Mouse (Mus musculus) B cell, adult 2 months (primary cell): ENCODE measurements around the gene Tmem265.

Experiments used
- DNase-seq, 2 experiments: peaks; one replicate each; pipeline ENCODE4 v3.0.0; 2022

Tmem265 gene

DNA sequence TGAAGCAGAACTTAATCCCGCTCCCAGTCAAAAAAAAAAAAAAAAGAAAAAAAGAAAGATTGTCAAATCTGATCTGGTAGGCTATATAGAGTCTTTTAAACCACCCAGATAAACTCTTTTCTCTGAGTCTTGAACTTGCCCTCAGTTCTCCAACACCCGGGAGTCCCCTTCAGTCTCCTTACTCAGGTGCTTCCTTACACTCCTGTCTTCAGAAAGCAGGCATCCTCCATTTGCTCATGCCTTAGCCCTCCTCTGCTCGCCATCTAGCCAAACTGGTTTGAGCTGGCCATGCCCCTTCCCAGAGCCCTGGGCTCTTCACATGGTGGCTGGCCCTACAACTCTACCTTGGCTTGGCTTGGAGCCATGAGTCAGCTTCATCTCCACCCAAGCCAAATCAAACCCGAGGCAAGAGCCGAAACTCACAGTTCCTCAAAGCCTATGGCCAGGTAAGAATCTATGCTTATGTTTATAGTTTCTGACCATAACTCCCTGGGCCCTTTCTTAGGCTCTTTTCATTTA lies at the start of gene Tmem265:
Gene Tmem265 (plus strand): TSS at position 51 of the 519 bp plus-strand sequence.
- DNase-seq: no peak

DNA sequence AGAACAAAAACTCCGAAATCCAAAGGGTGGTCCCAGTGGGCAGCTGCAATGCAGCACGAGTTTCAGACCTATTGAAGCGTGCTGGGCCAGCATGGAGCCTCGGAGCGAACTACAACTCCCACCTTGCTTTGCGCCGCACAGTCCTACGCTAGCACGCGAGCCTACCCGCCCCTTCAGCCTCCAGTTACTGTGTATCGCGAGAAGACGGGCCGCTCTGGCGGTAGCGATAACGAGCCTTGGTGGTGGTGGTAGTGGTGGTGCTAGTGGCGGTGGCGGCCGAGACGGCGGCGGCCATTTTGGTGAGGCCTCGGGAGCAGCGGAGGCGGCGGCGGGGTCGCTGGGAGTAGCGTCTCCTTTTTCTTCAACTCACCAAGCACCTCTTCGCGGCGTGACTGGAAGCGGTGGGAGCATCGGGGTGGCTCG lies 49.4 kb upstream of the Tmem265 start, which contains the start of gene Srcap:
Gene Srcap (plus strand): TSS at position 176 of the 423 bp plus-strand sequence.
- peak; percentile 95 to 96 for DNase-seq

DNA sequence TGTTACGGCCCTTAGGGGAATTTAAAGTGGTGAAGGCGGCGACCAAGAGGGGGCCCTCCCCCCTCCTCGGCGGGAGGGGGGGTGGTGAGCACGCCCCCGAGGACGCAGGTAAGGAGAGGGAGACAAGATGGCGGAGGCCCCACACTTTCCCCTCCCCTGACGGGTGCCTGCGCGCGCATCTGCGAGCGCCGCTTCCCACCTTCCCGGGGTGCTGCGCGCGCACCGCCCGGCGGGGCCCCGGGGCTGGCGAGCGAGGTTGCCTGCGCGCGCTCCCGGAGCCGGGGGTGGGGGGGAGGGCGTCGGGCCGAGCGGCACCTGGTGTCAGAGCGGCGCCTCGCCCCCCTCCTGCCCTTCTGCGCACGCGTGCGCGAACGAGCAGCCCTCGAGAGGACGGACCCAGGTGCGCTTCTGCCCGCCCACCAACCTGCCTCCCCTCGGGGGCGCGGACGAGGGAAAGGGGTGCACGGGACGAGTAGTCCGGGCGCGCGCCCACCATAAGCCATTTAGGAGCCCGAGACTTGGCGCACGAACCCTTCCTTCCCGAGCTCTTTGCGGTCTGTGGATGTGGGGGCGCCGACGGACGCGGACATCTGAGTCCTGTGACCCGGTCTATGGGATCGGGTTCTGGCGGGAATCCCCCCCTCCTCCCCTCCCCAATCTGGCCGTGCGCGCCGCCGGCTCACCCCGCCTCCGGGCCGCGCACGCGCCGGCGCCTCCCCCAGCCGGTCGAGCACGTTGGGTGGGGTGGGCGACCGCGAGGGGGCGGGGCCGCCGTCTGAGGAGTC lies 48.8 kb upstream of the Tmem265 start:
- DNase-seq: peak in 1 of 2 experiments; percentile 93

DNA sequence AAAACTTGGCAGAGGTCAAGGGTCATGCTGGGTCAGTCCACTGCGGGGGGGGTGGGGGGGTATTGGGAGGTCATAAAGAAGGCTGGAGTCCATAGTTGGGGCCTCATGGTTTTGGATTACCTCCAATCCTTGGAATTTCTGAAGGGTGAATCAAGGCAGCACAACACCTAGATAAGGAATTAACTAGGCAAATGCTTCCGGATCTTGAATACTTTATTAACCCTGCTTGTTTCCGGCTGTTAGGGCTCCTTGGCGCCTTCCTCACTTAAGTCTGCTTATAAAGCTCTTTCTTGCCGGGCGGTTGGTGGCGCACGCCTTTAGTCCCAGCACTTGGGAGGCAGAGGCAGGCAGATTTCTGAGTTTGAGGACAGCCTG lies 48.2 kb upstream of the Tmem265 start:
- DNase-seq: peak; percentile 47 to 49

DNA sequence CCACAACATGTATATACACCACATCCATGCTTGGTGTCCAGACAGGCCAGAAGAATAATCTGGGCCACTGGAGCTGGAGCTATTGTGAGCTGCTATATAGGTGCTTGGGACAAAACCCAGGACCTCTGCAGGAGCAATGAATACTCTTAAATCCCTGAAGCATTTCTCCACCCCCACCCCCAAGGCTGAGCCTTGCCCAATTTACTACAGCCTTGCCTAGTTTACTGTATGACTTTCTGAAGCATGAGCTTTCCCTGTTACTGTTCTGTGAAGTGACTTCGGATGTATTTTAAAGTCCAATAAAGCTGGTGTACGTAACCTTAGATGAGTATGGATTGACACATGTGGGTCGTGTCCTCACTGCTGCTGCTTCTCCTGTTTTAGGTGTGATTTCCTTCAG lies 47.4 kb upstream of the Tmem265 start:
- no peak for DNase-seq

DNA sequence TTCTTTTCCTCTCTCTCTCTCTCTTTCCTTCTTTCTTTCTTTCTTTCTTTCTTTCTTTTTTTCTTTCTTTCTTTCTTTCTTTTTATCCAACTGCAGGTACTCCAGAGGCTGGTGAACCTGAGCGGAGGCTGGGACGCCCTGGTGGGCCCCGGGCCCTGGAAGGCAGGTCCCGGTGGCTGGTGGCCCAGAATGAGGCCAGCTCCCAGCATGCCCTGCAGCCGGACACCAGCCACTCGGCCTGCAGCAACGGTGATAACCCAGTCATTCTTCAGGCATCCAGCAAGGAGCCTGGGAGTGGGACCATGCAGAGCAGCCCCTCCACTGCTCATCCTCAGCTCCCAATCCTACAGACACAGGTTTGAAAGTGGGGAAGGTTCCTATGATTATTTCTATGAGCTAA lies 45.3 kb upstream of the Tmem265 start:
- DNase-seq: no peak

DNA sequence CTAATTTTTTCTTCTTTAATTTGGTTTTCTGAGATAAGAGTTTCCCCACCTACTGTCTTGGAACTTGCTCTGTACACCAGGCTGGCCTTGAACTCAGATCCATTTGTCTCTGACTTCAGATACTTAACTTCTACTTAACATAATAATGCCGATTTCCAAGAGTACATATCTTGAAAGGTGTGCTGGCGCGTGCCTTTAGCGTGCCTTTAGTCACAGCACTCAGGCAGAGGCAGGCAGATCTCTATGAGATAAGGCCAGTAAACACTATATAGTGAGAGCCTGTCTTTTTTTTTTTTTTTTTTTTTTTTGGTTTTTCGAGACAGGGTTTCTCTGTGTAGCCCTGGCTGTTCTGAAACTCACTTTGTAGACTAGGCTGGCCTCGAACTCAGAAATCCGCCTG lies 44.8 kb upstream of the Tmem265 start:
- DNase-seq: no peak

DNA sequence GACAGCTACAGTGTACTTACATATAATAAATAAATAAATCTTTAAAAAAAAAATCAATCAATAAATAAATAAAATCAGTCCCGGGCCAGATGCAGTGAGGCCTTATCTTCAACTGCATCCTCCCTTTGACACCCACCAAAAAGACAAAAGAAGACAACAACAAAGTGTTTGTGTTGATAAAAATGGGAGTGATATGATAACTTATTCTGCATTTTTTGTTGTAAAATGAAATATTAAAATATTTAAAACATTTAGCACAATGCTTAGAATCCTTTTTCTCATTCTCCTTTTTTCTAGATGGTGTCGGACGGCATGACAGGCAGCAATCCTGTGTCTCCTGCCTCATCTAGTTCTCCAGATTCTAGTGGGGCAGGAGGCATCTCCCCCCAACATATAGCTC lies 41.9 kb upstream of the Tmem265 start, which contains the start of gene Gm42715:
Gene Gm42715 (plus strand): TSS at position 301 of the 400 bp plus-strand sequence.
- no peak for DNase-seq

DNA sequence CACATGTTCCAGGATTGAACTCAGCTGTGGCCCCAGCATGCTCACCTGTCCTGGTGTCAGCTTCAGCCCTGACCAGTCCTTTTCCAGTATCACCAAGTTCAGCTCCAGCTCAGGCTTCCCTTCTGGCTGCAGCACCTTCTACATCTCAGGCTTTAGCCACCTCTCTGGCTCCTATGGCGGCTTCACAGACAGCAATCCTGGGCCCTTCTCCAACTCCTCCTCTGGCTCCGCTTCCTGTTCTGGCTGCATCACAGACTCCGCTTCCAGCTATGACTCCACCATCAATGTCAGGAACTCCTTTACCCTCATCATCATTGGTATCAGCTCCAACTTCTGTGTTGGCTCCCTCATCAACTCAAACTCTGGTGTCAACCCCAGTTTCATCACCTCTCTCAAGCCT lies 19.5 kb upstream of the Tmem265 start:
- no peak for DNase-seq

DNA sequence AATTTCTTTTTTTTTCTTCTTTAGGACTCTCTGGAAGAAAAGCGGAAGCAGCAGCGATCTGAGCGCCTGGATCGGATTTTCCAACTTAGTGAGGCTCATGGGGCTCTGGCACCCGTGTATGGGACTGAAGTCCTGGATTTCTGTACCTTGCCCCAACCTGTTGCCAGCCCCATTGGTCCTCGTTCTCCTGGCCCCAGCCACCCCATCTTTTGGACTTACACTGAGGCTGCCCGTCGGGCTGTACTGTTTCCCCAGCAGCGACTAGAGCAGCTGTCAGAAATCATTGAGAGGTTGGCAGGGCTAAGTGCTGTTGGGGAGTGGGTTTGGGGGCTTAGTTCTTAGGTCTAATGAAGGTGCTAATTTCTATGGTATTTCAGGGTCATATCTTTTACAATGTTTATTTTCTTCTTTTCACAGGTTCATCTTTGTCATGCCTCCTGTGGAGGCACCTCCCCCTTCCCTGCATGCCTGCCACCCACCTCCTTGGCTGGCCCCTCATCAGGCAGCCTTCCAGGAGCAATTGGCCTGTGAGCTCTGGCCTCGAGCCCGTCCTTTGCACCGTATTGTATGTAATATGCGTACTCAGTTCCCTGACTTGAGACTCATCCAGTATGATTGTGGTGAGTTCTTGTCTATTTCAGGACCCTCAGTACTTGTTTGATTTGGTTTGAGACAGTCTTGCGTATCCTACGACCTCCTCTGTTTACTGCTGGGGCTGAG lies 11.9 kb upstream of the Tmem265 start:
- no peak for DNase-seq

DNA sequence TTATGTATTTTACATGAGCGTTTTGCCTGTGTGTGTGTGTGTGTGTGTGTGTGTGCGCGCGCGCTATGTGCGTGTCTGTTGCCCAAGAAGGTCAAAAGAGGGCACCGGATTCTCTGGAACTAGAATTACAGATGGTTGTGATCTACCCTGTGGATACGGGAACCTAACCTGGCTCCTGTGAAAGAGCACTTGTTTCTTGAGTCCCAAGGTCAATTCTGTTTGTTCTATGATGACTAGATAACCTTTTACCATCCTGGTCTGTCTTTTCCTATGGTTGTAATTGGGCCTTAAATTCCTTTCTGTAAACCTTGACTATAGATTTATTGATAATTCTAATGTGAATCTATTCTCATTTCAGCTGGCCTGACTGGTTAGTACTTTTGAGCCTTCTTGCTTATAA lies 9.6 kb upstream of the Tmem265 start:
- DNase-seq: no peak

DNA sequence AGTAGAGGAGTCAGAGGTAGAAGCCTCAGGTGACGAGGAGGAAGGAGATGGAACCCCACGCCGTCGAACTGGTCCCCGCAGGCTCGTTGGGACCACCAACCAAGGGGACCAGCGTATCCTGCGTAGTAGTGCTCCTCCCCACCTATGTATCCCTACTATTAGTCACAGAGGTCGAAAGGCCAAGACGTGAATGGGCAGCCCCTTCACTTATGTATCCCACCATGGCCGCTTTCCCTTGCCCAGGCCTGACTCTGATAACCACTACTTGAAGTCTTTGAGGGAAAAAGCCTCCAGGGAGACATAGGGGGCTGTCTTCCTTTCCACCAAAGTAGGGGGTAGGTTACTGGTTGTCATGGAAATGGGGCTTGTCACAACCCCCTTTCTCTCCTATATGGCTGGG lies 610 bp upstream of the Tmem265 start:
- no peak for DNase-seq

DNA sequence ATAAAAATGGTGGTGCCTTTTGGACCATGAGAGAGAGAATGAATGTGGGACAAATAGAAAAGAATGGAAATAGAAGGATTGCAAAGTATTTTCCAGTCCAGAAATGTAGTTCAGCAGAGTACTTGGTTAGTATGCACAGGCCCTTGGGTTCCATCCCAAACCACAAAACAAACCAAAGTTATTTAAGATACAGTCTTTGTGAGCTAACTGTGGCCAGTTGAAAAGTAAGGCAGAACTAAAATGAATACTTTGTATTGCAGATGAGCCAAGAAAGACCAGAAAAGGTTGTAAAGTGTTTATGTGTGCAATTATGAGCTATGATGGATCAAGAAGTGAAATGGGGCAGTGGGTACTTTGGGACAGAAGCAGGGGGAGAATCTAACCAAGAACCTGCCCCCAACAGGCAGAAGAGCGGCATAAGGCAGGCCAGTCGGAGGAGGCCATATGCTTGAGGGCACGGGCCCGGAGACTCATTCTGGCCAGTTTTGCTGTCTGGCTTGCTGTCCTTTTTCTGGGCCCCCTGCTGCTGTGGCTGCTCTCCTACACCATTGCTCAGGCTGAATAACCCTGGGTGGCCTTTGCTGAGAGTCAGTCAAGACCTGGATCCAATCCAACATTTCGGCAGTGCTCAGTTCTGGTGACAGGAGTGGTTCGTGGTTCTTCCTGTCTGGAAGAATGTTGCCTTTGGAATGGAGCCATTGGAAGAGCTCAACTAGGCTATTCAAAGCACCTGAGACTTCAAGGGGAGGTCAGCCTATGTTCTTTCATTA lies 3.4 kb downstream of the Tmem265 start:
- DNase-seq: no peak

DNA sequence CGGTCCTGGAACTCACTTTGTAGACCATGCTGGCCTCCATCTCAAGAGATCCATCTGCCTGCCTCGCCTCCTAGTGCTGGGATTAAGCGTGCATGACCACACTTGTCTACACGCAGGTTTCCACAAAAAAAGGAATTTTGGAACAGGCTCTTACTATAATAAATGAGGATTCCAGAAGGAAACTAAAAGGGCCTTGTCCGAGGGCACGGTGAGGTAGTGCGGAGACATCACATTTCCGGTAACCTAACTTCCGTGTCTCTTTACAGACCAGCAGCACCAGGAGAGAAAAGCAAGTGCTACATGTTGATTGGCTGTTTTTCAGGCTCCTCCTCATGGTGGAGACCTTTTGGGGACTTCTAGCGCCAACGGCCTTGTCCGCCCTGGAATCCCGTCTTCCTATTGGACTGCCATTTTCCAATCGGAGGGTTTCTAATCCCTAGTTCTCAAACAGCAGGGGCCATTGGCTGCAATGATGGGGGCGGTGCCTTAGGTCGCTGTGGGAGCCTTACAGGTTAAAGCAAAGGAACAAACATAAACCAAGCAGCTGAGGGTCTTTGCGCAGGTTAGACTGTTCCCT lies 11.8 kb downstream of the Tmem265 start, which contains the start of gene Phkg2:
Gene Phkg2 (plus strand): TSS at position 446 of the 577 bp plus-strand sequence.
- DNase-seq: peak; percentile 83 to 89

DNA sequence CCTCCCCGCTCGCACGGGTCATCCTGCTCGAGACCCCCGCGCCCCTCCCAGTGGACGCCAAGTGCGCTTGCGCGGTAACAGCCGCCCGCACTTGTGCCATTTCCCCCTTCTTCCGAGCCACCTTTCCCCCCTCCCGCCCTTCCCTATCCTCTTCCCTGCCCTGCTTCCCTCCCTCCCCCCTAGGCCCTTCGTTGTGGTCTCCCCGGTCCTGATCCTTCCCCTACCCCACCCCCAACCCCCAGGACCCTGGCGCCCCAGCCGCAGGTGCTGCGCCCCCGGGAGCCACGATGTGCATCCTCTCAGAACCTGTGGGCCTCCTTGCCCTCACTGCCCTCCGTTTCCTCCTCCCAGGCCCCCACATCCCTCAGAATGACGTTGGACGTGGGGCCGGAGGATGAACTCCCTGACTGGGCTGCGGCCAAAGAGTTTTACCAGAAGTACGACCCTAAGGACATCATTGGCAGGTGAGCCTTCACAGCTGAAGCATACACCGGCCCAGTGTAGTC lies 12.4 kb downstream of the Tmem265 start:
- DNase-seq: peak; percentile 20

DNA sequence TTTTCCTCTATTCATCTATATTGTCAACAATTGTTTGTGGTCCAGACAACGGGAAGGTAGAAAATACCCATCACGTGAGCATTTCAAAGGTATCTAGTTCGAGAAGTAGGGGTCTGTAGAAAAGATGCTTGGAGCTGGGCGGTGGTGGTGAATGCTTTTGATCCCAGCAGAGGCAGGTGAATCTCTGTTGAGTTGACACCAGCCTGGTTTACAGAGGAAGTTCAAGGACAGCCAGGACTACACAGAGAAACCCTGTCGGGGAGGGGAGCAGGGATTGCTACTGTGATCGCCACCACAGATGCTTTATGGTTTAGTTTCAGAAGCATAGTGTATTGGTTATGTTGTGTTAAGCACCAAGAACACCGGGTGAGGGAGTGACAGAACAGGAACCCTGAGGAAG lies 12.9 kb downstream of the Tmem265 start:
- DNase-seq: no peak

DNA sequence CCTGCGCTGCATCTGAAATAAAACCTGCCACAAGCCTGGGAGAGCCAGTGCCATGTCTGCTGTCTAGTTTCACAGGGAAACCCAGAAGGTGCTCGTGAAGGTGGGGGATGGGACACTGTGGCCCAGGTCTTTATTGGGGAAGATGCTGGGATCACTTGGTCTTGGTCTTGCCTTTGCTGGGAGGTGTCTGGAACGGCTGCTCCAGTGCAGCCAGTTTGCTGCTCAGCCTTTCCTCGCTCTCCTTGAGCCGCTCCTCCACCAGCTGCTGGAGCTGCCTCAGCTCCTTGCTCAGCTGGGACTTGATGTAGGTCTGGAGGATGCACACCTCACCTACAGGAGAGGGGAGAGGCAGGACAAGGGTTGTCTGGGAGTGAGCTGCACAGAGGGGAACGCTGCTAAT lies 22.1 kb downstream of the Tmem265 start:
- no peak for DNase-seq

DNA sequence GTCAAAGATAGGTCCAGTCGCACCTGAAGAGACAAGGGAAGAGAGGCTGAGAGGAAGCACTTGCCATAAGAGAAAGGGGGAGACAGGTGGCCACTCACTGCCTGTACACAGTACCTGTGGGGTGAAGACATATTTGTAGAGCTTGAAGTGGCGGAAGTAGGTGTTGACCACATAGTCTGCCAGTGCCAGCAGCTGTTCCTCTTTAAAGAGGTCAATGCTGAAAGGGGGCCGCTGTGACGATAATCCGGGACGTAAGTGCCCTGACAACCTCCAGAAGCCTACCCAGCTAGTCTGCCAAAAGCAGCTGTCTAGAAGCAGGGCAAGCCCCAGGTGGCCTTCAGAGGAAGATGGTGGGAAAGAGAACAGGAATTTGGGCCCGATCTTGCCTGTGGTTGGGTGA lies 23.8 kb downstream of the Tmem265 start:
- DNase-seq: no peak

DNA sequence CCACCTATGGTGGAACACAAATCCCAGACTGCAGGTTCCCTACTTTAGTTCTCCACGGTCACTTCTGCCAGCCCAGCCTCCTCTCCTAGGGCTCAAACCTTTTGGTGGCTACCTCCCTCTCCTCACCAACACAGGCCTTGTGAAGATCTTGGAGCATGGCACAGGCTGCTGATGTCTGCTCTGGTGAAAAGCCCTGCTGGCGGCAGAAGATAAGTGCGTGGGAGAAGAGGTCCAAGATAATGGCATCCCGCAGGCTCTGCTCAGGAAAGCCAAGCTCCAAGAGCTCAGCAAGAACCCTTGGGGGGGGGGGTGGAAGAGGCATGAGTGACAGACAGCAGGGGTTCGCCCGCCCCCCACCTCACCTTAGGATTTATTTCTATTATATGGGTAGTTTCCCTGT lies 25.0 kb downstream of the Tmem265 start:
- no peak for DNase-seq

DNA sequence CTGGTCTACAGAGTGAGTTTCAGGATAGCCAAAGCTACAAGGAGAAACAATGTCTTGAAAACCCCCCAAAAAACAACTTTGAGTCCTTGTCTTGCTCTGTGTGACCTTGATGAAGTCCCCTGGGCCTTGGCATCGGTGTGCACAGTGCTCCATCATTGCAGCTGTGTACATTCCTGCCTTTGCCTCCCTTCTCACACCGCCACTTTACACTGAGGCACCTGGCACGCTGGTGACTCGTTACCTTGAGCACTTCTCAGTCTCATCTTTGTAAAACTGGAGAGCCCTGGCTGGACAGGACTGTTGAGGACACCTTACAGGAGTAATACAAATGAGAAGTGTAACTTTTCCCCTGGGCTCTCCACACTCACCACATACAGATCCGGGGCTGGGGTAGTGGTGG lies 26.0 kb downstream of the Tmem265 start:
- DNase-seq: no peak

DNA sequence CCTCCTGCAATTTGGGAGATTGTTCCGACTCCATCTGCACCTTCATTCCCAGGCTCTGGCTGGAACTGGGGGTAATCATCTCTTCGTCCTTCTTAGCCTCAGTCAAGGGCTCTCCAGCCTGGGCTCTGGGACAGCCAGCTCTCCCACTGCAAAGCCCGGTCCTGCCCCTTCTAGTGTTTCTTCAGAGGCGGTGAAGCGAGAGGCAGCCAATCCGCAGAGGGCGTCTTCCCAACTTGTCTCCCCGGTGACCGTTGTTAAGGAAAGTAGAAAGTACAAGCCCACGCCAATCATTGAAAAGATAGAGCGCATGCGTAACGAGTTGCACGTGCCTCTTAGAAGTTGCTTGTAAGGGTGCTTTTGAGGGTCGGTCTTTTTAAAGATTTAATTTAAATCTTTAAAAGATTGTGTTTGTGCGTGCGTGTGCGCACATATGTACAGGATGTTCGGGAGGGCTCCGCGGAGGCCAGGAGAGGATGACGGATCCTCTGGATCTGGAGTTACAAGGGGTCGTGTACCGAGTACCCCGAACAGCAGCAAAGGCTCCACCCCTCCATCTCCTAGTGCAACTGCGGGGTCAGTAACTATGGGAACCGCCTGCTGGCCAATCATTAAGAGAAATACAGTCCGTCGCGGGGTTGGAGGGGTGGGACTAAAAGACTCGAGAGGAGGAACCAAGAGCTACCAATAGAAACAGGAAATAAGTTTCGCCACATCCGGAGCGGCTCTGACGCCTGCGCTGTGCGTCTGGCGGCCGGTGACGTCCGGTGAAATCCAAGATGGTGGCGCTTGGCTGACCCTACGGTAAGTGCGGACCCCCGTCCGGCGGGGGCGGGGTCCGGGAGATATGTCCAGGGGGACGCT lies 27.1 kb downstream of the Tmem265 start, which contains the start of the genes Ccdc189 and Rnf40:
Gene Ccdc189 (minus strand): TSS at position 585 of the 861 bp plus-strand sequence.
Gene Rnf40 (plus strand): TSS at position 757 of the 861 bp plus-strand sequence.
- peak; percentile 89 to 94 for DNase-seq
